Mouse (Mus musculus) intestine, postnatal 0 days (tissue): ENCODE results near the gene Gnptab. TPM values are rescaled to one million over a fixed set of nuclear protein-coding genes. Genes with fewer than 3 reads are reported as not detected.
A peak's percentile ranks its signal among the peaks of the same experiment; 100 is the strongest.

Source experiments
- ATAC-seq: fragments of 200-750 bp; cut with Nextera tagmentation; 2 replicates; pipeline ENCODE4 v1.8.0; 2017; ENCODE audit warnings: mild to moderate bottlenecking, moderate TSS enrichment, moderate library complexity
- H3K27ac ChIP-seq: fragments of 300-500 bp; sonication (generic); 2 replicates; pipeline ENCODE4 v1.5.1; 2014; ENCODE audit warnings: mild to moderate bottlenecking, low read depth, low read length, moderate library complexity
- H3K27me3 ChIP-seq: fragments of 300-500 bp; sonication (generic); replicated peaks from 2 replicates; pipeline ENCODE4 v1.6.1; 2014; ENCODE audit warnings: low read length, mixed read lengths; ENCODE audit not compliant: control insufficient read depth, insufficient read depth
- H3K36me3 ChIP-seq: fragments of 300-500 bp; sonication (generic); 2 replicates; pipeline ENCODE4 v1.6.1; 2014; ENCODE audit warnings: mild to moderate bottlenecking, moderate library complexity; ENCODE audit not compliant: control insufficient read depth, insufficient read depth
- H3K4me1 ChIP-seq: fragments of 300-500 bp; sonication (generic); replicated peaks from 2 replicates; pipeline ENCODE4 v1.6.1; 2014; ENCODE audit warnings: antibody characterized with exemption, low read length, mixed read lengths; ENCODE audit not compliant: control insufficient read depth, insufficient read depth
- H3K4me2 ChIP-seq: fragments of 300-500 bp; sonication (generic); replicated peaks from 2 replicates; pipeline ENCODE4 v1.6.1; 2014; ENCODE audit warnings: low read depth, mild to moderate bottlenecking, moderate library complexity
- H3K4me3 ChIP-seq: fragments of 300-500 bp; sonication (generic); 2 replicates; pipeline ENCODE4 v1.5.1; 2014; ENCODE audit warnings: low read depth, low read length
- H3K9ac ChIP-seq: fragments of 300-500 bp; sonication (generic); 2 replicates; pipeline ENCODE4 v1.6.1; 2014; ENCODE audit warnings: mild to moderate bottlenecking, low read depth, low read length
- H3K9me3 ChIP-seq: fragments of 300-500 bp; sonication (generic); 2 replicates; pipeline ENCODE4 v1.6.1; 2016; ENCODE audit warnings: mixed run types; ENCODE audit not compliant: control insufficient read depth
- CTCF ChIP-seq: sonication (generic); IDR thresholded peaks from 2 replicates; pipeline ENCODE4 v1.5.1; 2016; ENCODE audit warnings: low read depth, mild to moderate bottlenecking, control low read depth, antibody characterized with exemption, moderate library complexity
- WGBS: fragments of 180-500 bp; shearing (Covaris S2); extraction: QIAGEN DNeasy Blood & Tissue Kit; methylation state at CpG from one replicate; pipeline ENCODE4 v1.1.7; 2014; 5-methylcytosine and 5-hydroxymethylcytosine counted together
- polyA plus RNA-seq: library from polyadenylated mRNA; unstranded; fragments of >200 nt; fragmentation: Nextera tagmentation; extraction: Ambion mirVana; gene quantifications from 2 replicates; pipeline ENCODE4 v1.2.1, GENCODE M21; 2015

Gnptab gene
- polyA plus RNA-seq, 1 experiment from 2014 or later: 6.2 TPM

DNA sequence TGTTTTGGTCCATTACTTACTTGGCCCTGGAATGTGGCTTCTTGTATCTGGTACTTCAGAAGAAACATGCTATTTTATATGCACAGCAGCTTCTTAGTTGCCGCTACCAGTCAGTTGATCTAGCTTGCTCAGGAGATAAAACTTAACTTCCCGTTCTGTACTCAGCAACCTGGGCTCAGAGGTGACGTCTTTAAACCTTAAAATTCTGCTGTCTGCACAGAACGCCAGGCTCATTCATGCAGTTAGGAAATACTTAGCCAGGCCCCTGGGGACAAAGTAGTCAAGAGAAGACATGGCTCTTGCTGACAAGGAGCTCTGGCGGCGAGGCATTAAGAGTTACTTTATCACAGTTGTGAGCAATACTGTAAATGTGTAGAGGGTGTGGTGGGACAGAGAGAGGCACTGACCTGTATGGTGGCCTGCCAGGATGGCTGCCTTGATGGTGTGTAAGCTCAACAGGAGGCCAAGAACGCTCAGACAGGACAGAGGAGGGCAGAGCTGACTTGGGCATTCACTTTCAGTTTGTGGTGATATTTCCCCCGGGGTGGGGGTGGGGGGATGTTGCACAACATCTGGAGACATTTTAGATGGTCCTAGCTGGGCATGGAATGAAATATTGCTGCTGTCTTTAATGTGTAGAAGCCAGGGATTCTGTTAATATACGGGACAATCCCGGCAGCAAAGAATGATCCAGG, 11.3 kb downstream of the Gnptab start:
- H3K9me3 ChIP-seq: no peaks in the 10 kb centered on the region
- TF ChIP-seq CTCF: no peak
- H3K4me1 ChIP-seq: no peaks in the 10 kb centered on the region
- H3K27me3 ChIP-seq: no peaks in the 10 kb centered on the region
- peak; percentile 29; the same call in 1 of the 2 replicates for ATAC-seq
- H3K9ac ChIP-seq: no peak overlapping the region
- H3K4me2 ChIP-seq: peak overlapping the region; percentile 18; the same call in 1 of the 2 replicates
- H3K27ac ChIP-seq: no peak overlapping the region
- no peaks in the 10 kb centered on the region for H3K36me3 ChIP-seq
- H3K4me3 ChIP-seq: no peak overlapping the region
- WGBS: 51% methylated on average over 10 of the region's 10 CpGs

DNA sequence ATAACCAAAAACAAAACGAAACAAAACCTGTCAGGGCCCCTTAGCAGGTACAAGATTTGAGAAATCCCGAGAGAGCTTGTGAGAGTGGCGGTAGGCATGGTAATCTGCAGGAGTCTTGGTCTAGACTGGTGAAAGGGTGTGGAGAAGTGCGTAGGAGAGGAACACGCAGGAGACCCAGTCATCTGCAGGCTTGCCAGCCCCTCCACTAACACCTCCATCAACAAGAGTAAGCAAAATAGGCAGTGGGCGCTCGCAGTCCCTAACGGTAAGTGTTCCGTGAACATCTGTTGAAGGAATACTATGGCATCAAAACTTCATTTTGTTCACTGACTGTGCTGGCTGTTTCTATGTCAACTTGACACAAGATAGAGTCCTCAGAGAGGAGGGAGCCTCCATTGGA, 12.6 kb downstream of the Gnptab start:
- H3K4me2 ChIP-seq: no peak overlapping the region
- ATAC-seq: no peak
- no peaks in the 10 kb centered on the region for H3K27me3 ChIP-seq
- 94% methylated on average over 9 of the region's 9 CpGs for WGBS
- H3K36me3 ChIP-seq: no peaks in the 10 kb centered on the region
- H3K27ac ChIP-seq: no peak overlapping the region
- no peak overlapping the region for H3K9ac ChIP-seq
- no peak overlapping the region for H3K4me3 ChIP-seq
- H3K4me1 ChIP-seq: no peaks in the 10 kb centered on the region
- no peak for TF ChIP-seq CTCF
- no peaks in the 10 kb centered on the region for H3K9me3 ChIP-seq

DNA sequence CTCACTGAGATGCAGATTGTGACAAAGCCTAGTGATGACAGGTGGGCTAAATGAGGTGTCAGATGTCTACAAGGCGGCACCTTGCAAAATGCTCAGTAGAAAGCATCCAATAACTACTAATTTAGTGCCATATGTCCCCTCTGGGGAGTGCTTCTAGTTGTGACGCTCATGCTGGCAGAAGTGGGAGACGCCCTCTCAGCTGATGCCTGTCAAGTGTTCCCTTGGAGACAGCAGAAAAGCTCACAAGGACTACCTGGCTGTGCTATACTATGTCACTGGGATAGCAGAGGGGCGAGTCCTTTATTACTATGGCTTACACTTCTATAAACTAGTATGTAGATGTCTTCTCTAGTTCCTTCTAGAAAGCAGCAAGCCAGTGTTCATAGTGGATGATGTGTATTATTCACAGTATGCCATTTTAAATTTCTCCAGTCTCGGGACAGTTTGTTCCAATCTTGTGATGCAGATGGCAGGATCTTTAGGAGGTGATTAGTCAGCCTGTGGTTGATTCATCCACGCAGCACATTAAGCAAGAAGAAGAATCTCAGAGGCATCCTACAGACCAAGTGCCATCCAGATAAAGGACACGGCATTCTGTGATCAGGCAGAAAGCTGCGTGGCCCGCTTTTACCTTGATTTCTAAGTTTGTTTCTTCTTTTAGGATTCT, 13.4 kb downstream of the Gnptab start:
- Histone ChIP-seq H3K9ac (no peak overlapping the region), H3K4me1 (no peaks in the 10 kb centered on the region), H3K4me2 (no peak overlapping the region), H3K36me3 (no peaks in the 10 kb centered on the region), H3K9me3 (no peaks in the 10 kb centered on the region), H3K4me3 (no peak overlapping the region), H3K27ac (no peak overlapping the region), H3K27me3 (no peaks in the 10 kb centered on the region)
- TF ChIP-seq CTCF: no peak
- no peak for ATAC-seq
- whole genome bisulfite sequencing: 83% methylated on average over 9 of the region's 9 CpGs

DNA sequence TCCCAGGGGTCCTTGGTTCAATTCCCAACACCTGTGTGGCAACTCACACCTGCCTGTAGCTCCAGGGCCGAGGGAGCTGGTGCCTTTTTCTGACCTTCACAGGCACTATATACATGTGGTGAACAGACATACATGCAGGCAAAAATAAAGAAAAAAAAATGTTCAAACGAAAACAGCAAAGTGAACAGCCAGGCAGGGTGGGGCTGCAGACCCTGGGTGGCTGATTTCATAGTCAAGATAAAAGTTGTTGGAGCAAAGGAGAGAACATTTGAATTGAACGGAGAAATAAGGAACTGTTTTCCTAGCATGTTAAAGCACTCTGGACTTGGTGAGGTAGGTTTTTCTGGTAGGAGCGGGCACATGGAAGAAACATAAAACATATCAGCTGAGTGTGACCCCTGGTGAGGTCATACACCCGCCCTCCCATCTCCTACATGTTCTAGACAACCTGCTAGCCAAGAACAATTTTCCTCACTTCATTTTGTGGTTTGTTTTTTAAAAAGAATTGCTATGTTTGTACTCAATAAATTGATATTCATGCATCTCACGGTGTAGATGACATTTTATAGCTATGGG, 19.8 kb downstream of the Gnptab start:
- H3K27ac ChIP-seq: no peak overlapping the region
- no peak overlapping the region for H3K4me2 ChIP-seq
- no peak for TF ChIP-seq CTCF
- no peaks in the 10 kb centered on the region for H3K9me3 ChIP-seq
- ATAC-seq: no peak
- H3K4me1 ChIP-seq: no peaks in the 10 kb centered on the region
- no peak overlapping the region for H3K9ac ChIP-seq
- H3K4me3 ChIP-seq: no peak overlapping the region
- H3K36me3 ChIP-seq: no peaks in the 10 kb centered on the region
- 72% methylated on average over 6 of the region's 6 CpGs for WGBS
- no peaks in the 10 kb centered on the region for H3K27me3 ChIP-seq

DNA sequence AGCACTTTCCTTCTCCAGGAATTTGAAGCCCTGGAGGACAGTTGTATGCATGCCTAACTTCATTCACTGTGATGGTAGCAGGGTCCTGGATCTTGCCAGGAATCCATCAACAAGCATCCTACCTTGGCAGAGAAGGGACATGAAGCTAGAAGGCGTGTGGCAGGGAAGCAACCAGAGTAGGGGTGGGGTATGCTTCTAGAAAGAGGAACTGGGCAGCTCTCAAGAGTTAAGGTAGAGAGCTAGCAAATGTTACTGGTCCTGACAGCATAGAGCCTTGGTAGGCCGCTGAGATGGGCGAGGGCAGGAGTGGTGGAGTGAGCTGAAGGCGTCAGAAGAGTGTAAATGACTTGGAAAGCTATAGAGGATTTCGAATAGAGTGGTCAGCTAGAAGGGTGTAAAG, 20.3 kb downstream of the Gnptab start:
- H3K27me3 ChIP-seq: no peaks in the 10 kb centered on the region
- no peak overlapping the region for H3K4me2 ChIP-seq
- ATAC-seq: no peak
- 94% methylated on average over 5 of the region's 5 CpGs for WGBS
- H3K36me3 ChIP-seq: no peaks in the 10 kb centered on the region
- no peak overlapping the region for H3K4me3 ChIP-seq
- no peaks in the 10 kb centered on the region for H3K9me3 ChIP-seq
- no peak for TF ChIP-seq CTCF
- no peak overlapping the region for H3K27ac ChIP-seq
- H3K9ac ChIP-seq: no peak overlapping the region
- H3K4me1 ChIP-seq: no peaks in the 10 kb centered on the region

DNA sequence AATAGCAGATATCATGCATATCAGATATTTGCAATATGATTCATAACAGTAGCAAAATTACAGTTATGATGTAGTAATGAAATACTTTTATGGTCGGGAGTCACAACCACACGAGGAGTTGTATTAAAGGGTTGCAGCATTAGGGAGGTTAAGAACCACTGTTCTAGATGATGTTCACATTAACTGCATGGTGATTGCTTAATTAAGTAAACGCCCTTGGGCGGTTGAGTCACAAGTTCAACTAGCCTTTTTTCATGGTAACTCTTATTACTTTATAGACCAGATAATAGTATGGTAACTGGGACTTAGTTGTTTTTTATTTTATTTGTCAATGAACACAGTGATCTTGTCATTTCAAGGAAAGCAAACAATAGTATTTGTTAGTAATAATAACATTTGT, 24.1 kb downstream of the Gnptab start:
- no peak for ATAC-seq
- H3K9ac ChIP-seq: no peak overlapping the region
- H3K4me3 ChIP-seq: no peak overlapping the region
- WGBS: 63% methylated on average over 4 of the region's 4 CpGs
- no peak for TF ChIP-seq CTCF
- H3K4me1 ChIP-seq: no peaks in the 10 kb centered on the region
- H3K27ac ChIP-seq: no peak overlapping the region
- no peak overlapping the region for H3K4me2 ChIP-seq
- no peaks in the 10 kb centered on the region for H3K9me3 ChIP-seq
- H3K36me3 ChIP-seq: no peaks in the 10 kb centered on the region
- H3K27me3 ChIP-seq: no peaks in the 10 kb centered on the region
